Comparison of ENCODE assay signal across 27 mouse cellular contexts in genomic region chr12:72745486-72745885, GRCm38 (mm10). TPM values are rescaled to one million over a fixed set of nuclear protein-coding genes. Genes with fewer than 3 reads are reported as not detected.
DNase-seq lines count a peak whose midpoint lies in the region; ATAC-seq and TF ChIP-seq lines count a peak whose summit lies in the region.
"Had no signal": no experiment of that assay in that cellular context is flagged by ENCODE, and none has a peak within 500 bp of the region (broad histone marks: within the 10 kb centered on the region; RNA-seq: fewer than 3 reads in every experiment).

No protein-coding gene starts in this region.

- H3K36me3 ChIP-seq in erythroblast, embryonic 14.5 days (ENCODE audit: control insufficient read depth) = no peaks in the 10 kb centered on the region
- no peaks in the 10 kb centered on the region for H3K36me3 ChIP-seq in liver, embryonic 11.5 days (ENCODE audit: control insufficient read depth, insufficient read depth, low read length)
- no peaks in the 10 kb centered on the region for H3K36me3 ChIP-seq in liver, postnatal 0 days (replicated peaks; ENCODE audit: insufficient read depth, low read length)
- no peaks in the 10 kb centered on the region for H3K36me3 ChIP-seq in G1E (replicated peaks)
- H3K36me3 ChIP-seq: embryonic facial prominence, embryonic 12.5 days; heart, embryonic 15.5 days; liver, embryonic 15.5 days; lung, embryonic 15.5 days; midbrain, embryonic 10.5 days had no signal

- TF ChIP-seq EP300 in liver, postnatal 0 days (IDR thresholded peaks at IDR 0.05; ENCODE audit: low read depth) = no peak

- H3K4me1 ChIP-seq in erythroblast, embryonic 14.5 days (ENCODE audit: control insufficient read depth) = peaks cover 5% of the 10 kb centered on the region
- peaks cover 8% of the 10 kb centered on the region; the same call in 1 of the 2 replicates for H3K4me1 ChIP-seq in liver, embryonic 11.5 days (replicated peaks; ENCODE audit: control insufficient read depth, insufficient read depth, low read length)
- H3K4me1 ChIP-seq in liver, postnatal 0 days (ENCODE audit: insufficient read depth) = peaks cover 5% of the 10 kb centered on the region; the same call in 1 of the 2 replicates
- H3K4me1 ChIP-seq in G1E (ENCODE audit: insufficient read depth, low read depth, low read length) = peaks cover 17% of the 10 kb centered on the region
- H3K4me1 ChIP-seq: embryonic facial prominence, embryonic 12.5 days; liver, embryonic 15.5 days; lung, embryonic 15.5 days had no signal

- no peak overlapping the region for H3K27ac ChIP-seq in liver, embryonic 11.5 days (ENCODE audit: low read depth, low read length)
- H3K27ac ChIP-seq in liver, postnatal 0 days (ENCODE audit: low read depth) = no peak overlapping the region
- H3K27ac ChIP-seq: embryonic facial prominence, embryonic 12.5 days; gastrocnemius, adult 2 months; heart, embryonic 15.5 days; liver, embryonic 15.5 days; lung, embryonic 15.5 days; midbrain, embryonic 10.5 days had no signal

- TF ChIP-seq CTCF in liver, postnatal 0 days (IDR thresholded peaks at IDR 0.05; ENCODE audit: low read depth) = no peak
- no peak for TF ChIP-seq CTCF in G1E (IDR thresholded peaks at IDR 0.05; ENCODE audit: low read depth, low read length)

- no peaks in the 10 kb centered on the region for H3K9me3 ChIP-seq in erythroblast, embryonic 14.5 days (ENCODE audit: control insufficient read depth, low read length)
- H3K9me3 ChIP-seq in liver, embryonic 11.5 days (ENCODE audit: control insufficient read depth, low read length) = no peaks in the 10 kb centered on the region
- no peaks in the 10 kb centered on the region for H3K9me3 ChIP-seq in liver, postnatal 0 days (ENCODE audit: low read length)
- H3K9me3 ChIP-seq in G1E (replicated peaks) = no peaks in the 10 kb centered on the region
- H3K9me3 ChIP-seq: embryonic facial prominence, embryonic 12.5 days; heart, embryonic 15.5 days; liver, embryonic 15.5 days; lung, embryonic 15.5 days; midbrain, embryonic 10.5 days had no signal

- intact Hi-C loops in left cerebral cortex, postnatal 10 days (cut with DNase I) = no loop called here

- H3K27me3 ChIP-seq in erythroblast, embryonic 14.5 days (ENCODE audit: control insufficient read depth) = no peaks in the 10 kb centered on the region
- H3K27me3 ChIP-seq in liver, embryonic 11.5 days (replicated peaks; ENCODE audit: control insufficient read depth, insufficient read depth, low read length) = no peaks in the 10 kb centered on the region
- H3K27me3 ChIP-seq in liver, postnatal 0 days (ENCODE audit: insufficient read depth, low read length) = no peaks in the 10 kb centered on the region
- peaks cover under 1% of the 10 kb centered on the region for H3K27me3 ChIP-seq in G1E (ENCODE audit: insufficient read depth, low read length)
- H3K27me3 ChIP-seq: CH12.LX; embryonic facial prominence, embryonic 12.5 days; heart, embryonic 15.5 days; liver, embryonic 15.5 days; lung, embryonic 15.5 days had no signal

- H3K9ac ChIP-seq in liver, embryonic 11.5 days (ENCODE audit: low read depth, low read length) = no peak overlapping the region
- H3K9ac ChIP-seq in liver, postnatal 0 days (replicated peaks) = no peak overlapping the region
- H3K9ac ChIP-seq: embryonic facial prominence, embryonic 12.5 days; heart, embryonic 15.5 days; liver, embryonic 15.5 days; lung, embryonic 15.5 days had no signal

- ATAC-seq in erythroblast, adult 5-6 weeks (replicated peaks; ENCODE audit: low FRiP score, poor library complexity, severe bottlenecking) = no peak
- no peak for ATAC-seq in liver, embryonic 11.5 days (replicated peaks; ENCODE audit: low FRiP score)
- ATAC-seq in liver, postnatal 0 days = no peak
- 0 out of 2 replicates have a peak, but pooled peaks have one; percentile 1 for ATAC-seq in G1E (ENCODE audit: extremely low read depth, insufficient number of reproducible peaks, low FRiP score, poor library complexity, severe bottlenecking)
- no peak for ATAC-seq in granulocyte monocyte progenitor cell, adult 5-6 weeks (replicated peaks; ENCODE audit: poor library complexity, severe bottlenecking)
- ATAC-seq: forebrain, embryonic 16.5 days; hindbrain, embryonic 16.5 days; midbrain, embryonic 16.5 days had no signal

- peak overlapping the region; percentile 34 for H3K4me2 ChIP-seq in liver, embryonic 11.5 days
- no peak overlapping the region for H3K4me2 ChIP-seq in liver, postnatal 0 days (ENCODE audit: low read depth, low read length)
- H3K4me2 ChIP-seq: embryonic facial prominence, embryonic 12.5 days; heart, embryonic 15.5 days; liver, embryonic 15.5 days; lung, embryonic 15.5 days had no signal

- 57% methylated on average over 14 of the region's 14 CpGs for WGBS in liver, embryonic 11.5 days
- WGBS in liver, postnatal 0 days (ENCODE audit: insufficient replicate concordance) = 66% methylated on average over 14 of the region's 14 CpGs

- peak overlapping the region; percentile 28 for H3K4me3 ChIP-seq in erythroblast, embryonic 14.5 days (replicated peaks)
- no peak overlapping the region for H3K4me3 ChIP-seq in liver, embryonic 11.5 days (ENCODE audit: low read depth, low read length)
- H3K4me3 ChIP-seq in liver, postnatal 0 days (ENCODE audit: low read depth, low read length) = no peak overlapping the region
- no peak overlapping the region for H3K4me3 ChIP-seq in G1E (ENCODE audit: low read depth, low read length)
- H3K4me3 ChIP-seq: embryonic facial prominence, embryonic 12.5 days; gastrocnemius, adult 2 months; heart, embryonic 15.5 days; liver, embryonic 15.5 days; lung, embryonic 15.5 days; midbrain, embryonic 10.5 days had no signal

- DNase-seq in liver, embryonic 11.5 days (ENCODE audit: low spot score) = no peak
- no peak for DNase-seq in liver, postnatal 0 days
- no peak for DNase-seq in G1E (ENCODE audit: low spot score)
- DNase-seq in left cerebral cortex, postnatal 10 days (ENCODE audit: extremely low spot score in 1 of 2, low spot score in 2 of 2) = no peak
- DNase-seq: adrenal gland, postnatal 14 days; cerebellum, adult 11 months; cerebellum, adult 9-10 months; cerebellum, postnatal 36 days; embryo, embryonic 11 days; gastrocnemius, adult 2 months; gastrocnemius, postnatal 36 days; kidney, adult 2 months; kidney, postnatal 36 days; left cerebral cortex, postnatal 4 days; spleen, adult 18-20 months had no signal

RNA-seq across cellular contexts. Expression of gene Ppm1a, which starts 11.8 kb away (rescaled TPM):
- polyA plus RNA-seq in erythroblast, embryonic 14.5 days (2012) = 2.5 and 2.6 TPM in 2 replicates
- 35.9 and 38.6 TPM in 2 replicates for total RNA-seq in erythroblast, adult 5-6 weeks (2015; ENCODE audit: low replicate concordance)
- total RNA-seq in erythroblast, adult 5-6 weeks (2017; ENCODE audit: low replicate concordance) = 87.3 and 107 TPM in 2 replicates
- 46.4 and 48.8 TPM in 2 replicates for polyA plus RNA-seq in liver, embryonic 11.5 days (2014; fragmentation: Nextera tagmentation; extraction: Ambion mirVana)
- polyA plus RNA-seq in liver, postnatal 0 days (2015; fragmentation: Nextera tagmentation; extraction: Ambion mirVana) = 36.1 and 42.8 TPM in 2 replicates
- 72.7 and 75.8 TPM in 2 replicates for total RNA-seq in G1E (2014; fragmentation: Nextera tagmentation)
- total RNA-seq in G1E (2017) = 138 and 154 TPM in 2 replicates
- 15.7 and 20.9 TPM in 2 replicates for polyA plus RNA-seq in G1E (2012)
- total RNA-seq in granulocyte monocyte progenitor cell, adult 5-6 weeks (2014; fragmentation: Nextera tagmentation) = 52.5 and 63.6 TPM in 2 replicates
- 104 and 111 TPM in 2 replicates for total RNA-seq in granulocyte monocyte progenitor cell, adult 5-6 weeks (2017)
- total RNA-seq in left cerebral cortex, postnatal 10 days (2021) = 100 to 1,000 TPM; 265 TPM
